Mouse (Mus musculus): ENCODE measurements around the gene Cdkn3. TPM values are rescaled to one million over a fixed set of nuclear protein-coding genes. Genes with fewer than 3 reads are reported as not detected.
"Not testable (repeated sequence)": the region's sequence is repeated elsewhere in the genome, so short reads cannot be mapped to it uniquely, and the experiment has no call there.

Cdkn3 gene
- polyA plus RNA-seq, 1 experiment, result not detected

- WGBS, result 94% methylated on average over 2 of the region's 2 CpGs
- Histone ChIP-seq H3K27ac (ENCODE audit: insufficient read depth, low read depth, low read length) (no peak overlapping the region), H3K4me1 (ENCODE audit: control insufficient read depth, insufficient read depth, low read length) (no peaks in the 10 kb centered on the region), H3K4me3 (ENCODE audit: insufficient read depth, low read depth, low read length) (no peak overlapping the region)
- no peak for TF ChIP-seq POLR2A (IDR thresholded peaks at IDR 0.05; ENCODE audit: insufficient read depth, low read depth, low read length)
- no peak for TF ChIP-seq CTCF (IDR thresholded peaks at IDR 0.05; ENCODE audit: insufficient read depth, low read depth, low read length)
Observed at GRCm38 (mm10) chr14:46742674-46743073, 17.7 kb upstream of the Cdkn3 start.

GRCm38 (mm10) chr14:46745413-46745812 lies 14.9 kb upstream of the Cdkn3 start:
- no peak for TF ChIP-seq POLR2A (IDR thresholded peaks at IDR 0.05; ENCODE audit: insufficient read depth, low read depth, low read length)
- no peak for TF ChIP-seq CTCF (IDR thresholded peaks at IDR 0.05; ENCODE audit: insufficient read depth, low read depth, low read length)
- no peaks in the 10 kb centered on the region for H3K4me1 ChIP-seq (ENCODE audit: control insufficient read depth, insufficient read depth, low read length)
- 91% methylated on average over 8 of the region's 8 CpGs for WGBS
- no peak overlapping the region for H3K27ac ChIP-seq (ENCODE audit: insufficient read depth, low read depth, low read length)
- H3K4me3 ChIP-seq (ENCODE audit: insufficient read depth, low read depth, low read length), result no peak overlapping the region

- H3K4me1 ChIP-seq (ENCODE audit: control insufficient read depth, insufficient read depth, low read length); H3K27ac ChIP-seq (ENCODE audit: insufficient read depth, low read depth, low read length); H3K4me3 ChIP-seq (ENCODE audit: insufficient read depth, low read depth, low read length): not testable (repeated sequence)
- WGBS, result 70% methylated on average over 10 of the region's 10 CpGs
Observed at GRCm38 (mm10) chr14:46754371-46754770, 6.0 kb upstream of the Cdkn3 start.

- WGBS, result 95% methylated on average over 8 of the region's 8 CpGs
- TF ChIP-seq CTCF (IDR thresholded peaks at IDR 0.05; ENCODE audit: insufficient read depth, low read depth, low read length), result no peak
- no peak for TF ChIP-seq POLR2A (IDR thresholded peaks at IDR 0.05; ENCODE audit: insufficient read depth, low read depth, low read length)
- peaks cover 7% of the 10 kb centered on the region for H3K4me1 ChIP-seq (ENCODE audit: control insufficient read depth, insufficient read depth, low read length)
- no peak overlapping the region for H3K4me3 ChIP-seq (ENCODE audit: insufficient read depth, low read depth, low read length)
- H3K27ac ChIP-seq (ENCODE audit: insufficient read depth, low read depth, low read length), result no peak overlapping the region
Observed at GRCm38 (mm10) chr14:46755851-46756250, 4.5 kb upstream of the Cdkn3 start.

GRCm38 (mm10) chr14:46757736-46758135 lies 2.6 kb upstream of the Cdkn3 start:
- TF ChIP-seq CTCF (IDR thresholded peaks at IDR 0.05; ENCODE audit: insufficient read depth, low read depth, low read length) (no peak), POLR2A (IDR thresholded peaks at IDR 0.05; ENCODE audit: insufficient read depth, low read depth, low read length) (no peak)
- WGBS, result 79% methylated on average over 9 of the region's 9 CpGs
- Histone ChIP-seq H3K4me3 (ENCODE audit: insufficient read depth, low read depth, low read length) (no peak overlapping the region), H3K27ac (ENCODE audit: insufficient read depth, low read depth, low read length) (no peak overlapping the region), H3K4me1 (ENCODE audit: control insufficient read depth, insufficient read depth, low read length) (peaks cover 7% of the 10 kb centered on the region)

GRCm38 (mm10) chr14:46759970-46760354 lies 379 bp upstream of the Cdkn3 start:
- TF ChIP-seq CTCF (IDR thresholded peaks at IDR 0.05; ENCODE audit: insufficient read depth, low read depth, low read length) (no peak), POLR2A (IDR thresholded peaks at IDR 0.05; ENCODE audit: insufficient read depth, low read depth, low read length) (no peak)
- Histone ChIP-seq H3K4me1 (ENCODE audit: control insufficient read depth, insufficient read depth, low read length) (peaks cover 7% of the 10 kb centered on the region), H3K27ac (ENCODE audit: insufficient read depth, low read depth, low read length) (no peak overlapping the region), H3K4me3 (ENCODE audit: insufficient read depth, low read depth, low read length) (peak overlapping the region; percentile 88)
- WGBS, result 1% methylated on average over 7 of the region's 7 CpGs

GRCm38 (mm10) chr14:46761186-46761585 lies 845 bp downstream of the Cdkn3 start:
- no peak overlapping the region for H3K4me3 ChIP-seq (ENCODE audit: insufficient read depth, low read depth, low read length)
- no peak overlapping the region for H3K27ac ChIP-seq (ENCODE audit: insufficient read depth, low read depth, low read length)
- peaks cover 7% of the 10 kb centered on the region for H3K4me1 ChIP-seq (ENCODE audit: control insufficient read depth, insufficient read depth, low read length)
- TF ChIP-seq POLR2A (IDR thresholded peaks at IDR 0.05; ENCODE audit: insufficient read depth, low read depth, low read length), result no peak
- TF ChIP-seq CTCF (IDR thresholded peaks at IDR 0.05; ENCODE audit: insufficient read depth, low read depth, low read length), result no peak
- 52% methylated on average over 6 of the region's 6 CpGs for WGBS

- Histone ChIP-seq H3K4me1 (ENCODE audit: control insufficient read depth, insufficient read depth, low read length) (no peaks in the 10 kb centered on the region; the same call in 1 of the 2 replicates), H3K27ac (ENCODE audit: insufficient read depth, low read depth, low read length) (no peak overlapping the region), H3K4me3 (ENCODE audit: insufficient read depth, low read depth, low read length) (no peak overlapping the region)
- TF ChIP-seq CTCF (IDR thresholded peaks at IDR 0.05; ENCODE audit: insufficient read depth, low read depth, low read length) (no peak), POLR2A (IDR thresholded peaks at IDR 0.05; ENCODE audit: insufficient read depth, low read depth, low read length) (no peak)
- WGBS, result 58% methylated on average over 12 of the region's 12 CpGs
Observed at GRCm38 (mm10) chr14:46767116-46767515, 6.8 kb downstream of the Cdkn3 start.

GRCm38 (mm10) chr14:46770036-46770435 lies 9.7 kb downstream of the Cdkn3 start:
- TF ChIP-seq POLR2A (IDR thresholded peaks at IDR 0.05; ENCODE audit: insufficient read depth, low read depth, low read length), result no peak
- no peak for TF ChIP-seq CTCF (IDR thresholded peaks at IDR 0.05; ENCODE audit: insufficient read depth, low read depth, low read length)
- no peaks in the 10 kb centered on the region; the same call in 1 of the 2 replicates for H3K4me1 ChIP-seq (ENCODE audit: control insufficient read depth, insufficient read depth, low read length)
- H3K27ac ChIP-seq (ENCODE audit: insufficient read depth, low read depth, low read length), result no peak overlapping the region
- H3K4me3 ChIP-seq (ENCODE audit: insufficient read depth, low read depth, low read length), result no peak overlapping the region
- WGBS, result 69% methylated on average over 6 of the region's 6 CpGs

GRCm38 (mm10) chr14:46778756-46779155 lies 18.4 kb downstream of the Cdkn3 start:
- no peak overlapping the region for H3K4me3 ChIP-seq (ENCODE audit: insufficient read depth, low read depth, low read length)
- H3K4me1 ChIP-seq (ENCODE audit: control insufficient read depth, insufficient read depth, low read length), result no peaks in the 10 kb centered on the region
- no peak overlapping the region for H3K27ac ChIP-seq (ENCODE audit: insufficient read depth, low read depth, low read length)
- 99% methylated on average over 9 of the region's 9 CpGs for WGBS
- TF ChIP-seq CTCF (IDR thresholded peaks at IDR 0.05; ENCODE audit: insufficient read depth, low read depth, low read length), result no peak
- TF ChIP-seq POLR2A (IDR thresholded peaks at IDR 0.05; ENCODE audit: insufficient read depth, low read depth, low read length), result no peak

Data from olfactory bulb, adult 2 months (tissue).